Mouse (Mus musculus) stomach, embryonic 14.5 days (tissue): ENCODE results near the gene 4930522H14Rik. TPM values are rescaled to one million over a fixed set of nuclear protein-coding genes. Genes with fewer than 3 reads are reported as not detected.

Experiments
- ATAC-seq: fragments of 200-750 bp; cut with Nextera tagmentation; 2 replicates; pipeline ENCODE4 v1.8.0; 2017; ENCODE audit warnings: low read depth, moderate TSS enrichment; ENCODE audit not compliant: insufficient number of reproducible peaks, insufficient read depth, low FRiP score
- H3K27ac ChIP-seq: fragments of 300-500 bp; sonication (generic); 2 replicates; pipeline ENCODE4 v1.5.1; 2014; ENCODE audit warnings: mild to moderate bottlenecking, low read length, moderate library complexity, mixed read lengths
- H3K27me3 ChIP-seq: fragments of 300-500 bp; sonication (generic); 2 replicates; pipeline ENCODE4 v1.6.1; 2014; ENCODE audit warnings: low read length, control low read depth, mixed read lengths; ENCODE audit not compliant: control insufficient read depth, insufficient read depth
- H3K36me3 ChIP-seq: fragments of 300-500 bp; sonication (generic); 2 replicates; pipeline ENCODE4 v1.6.1; 2014; ENCODE audit warnings: mild to moderate bottlenecking, control low read depth, low read length, moderate library complexity, mixed read lengths; ENCODE audit not compliant: control insufficient read depth, insufficient read depth
- H3K4me1 ChIP-seq: fragments of 300-500 bp; sonication (generic); 2 replicates; pipeline ENCODE4 v1.6.1; 2014; ENCODE audit warnings: low read length, control low read depth, mixed read lengths; ENCODE audit not compliant: control insufficient read depth, insufficient read depth
- H3K4me2 ChIP-seq: fragments of 300-500 bp; sonication (generic); replicated peaks from 2 replicates; pipeline ENCODE4 v1.6.1; 2014; ENCODE audit warnings: low read depth, low read length, control low read depth
- H3K4me3 ChIP-seq: fragments of 300-500 bp; sonication (generic); 2 replicates; pipeline ENCODE4 v1.5.1; 2014; ENCODE audit warnings: low read depth, low read length, control low read depth
- H3K9ac ChIP-seq: fragments of 300-500 bp; sonication (generic); replicated peaks from 2 replicates; pipeline ENCODE4 v1.6.1; 2014; ENCODE audit warnings: low read depth, mild to moderate bottlenecking, control low read depth, low read length, moderate library complexity, mixed read lengths
- H3K9me3 ChIP-seq: fragments of 300-500 bp; sonication (generic); 2 replicates; pipeline ENCODE4 v1.6.1; 2016; ENCODE audit warnings: low read depth, low read length, control low read depth; ENCODE audit not compliant: control insufficient read depth
- WGBS: fragments of 180-500 bp; shearing (Covaris S2); extraction: QIAGEN DNeasy Blood & Tissue Kit; methylation state at CpG from one replicate; pipeline ENCODE4 v1.1.7; 2014; 5-methylcytosine and 5-hydroxymethylcytosine counted together
- polyA plus RNA-seq: library from polyadenylated mRNA; unstranded; fragments of >200 nt; fragmentation: Nextera tagmentation; extraction: Ambion mirVana; gene quantifications from 2 replicates; pipeline ENCODE4 v1.2.1, GENCODE M21; 2014

Gene 4930522H14Rik
- not detected in 2 replicates for polyA plus RNA-seq

- Histone ChIP-seq H3K4me2 (no peak within 1 kb of the TSS), H3K4me3 (no peak within 1 kb of the TSS), H3K9ac (no peak within 1 kb of the TSS), H3K27ac (no peak within 1 kb of the TSS), H3K9me3 (no peaks in the 10 kb centered on the region), H3K36me3 (no peaks in the 10 kb centered on the region), H3K4me1 (no peaks in the 10 kb centered on the region), H3K27me3 (no peaks in the 10 kb centered on the region)
- WGBS: 89% methylated on average over 2 of the region's 2 CpGs
- ATAC-seq: no peak
These were observed at the start of gene 4930522H14Rik for GRCm38 (mm10) chr4:109531111-109531510. 4930522H14Rik (minus strand) TSS chr4:109531297.

GRCm38 (mm10) chr4:109578356-109578755 is 47.3 kb upstream of the 4930522H14Rik start:
- no peaks in the 10 kb centered on the region for H3K9me3 ChIP-seq
- H3K27ac ChIP-seq: no peak overlapping the region
- H3K4me1 ChIP-seq: no peaks in the 10 kb centered on the region
- H3K27me3 ChIP-seq: no peaks in the 10 kb centered on the region
- no peak overlapping the region for H3K4me2 ChIP-seq
- WGBS: 78% methylated on average over 3 of the region's 3 CpGs
- no peak for ATAC-seq
- H3K9ac ChIP-seq: no peak overlapping the region
- no peak overlapping the region for H3K4me3 ChIP-seq
- H3K36me3 ChIP-seq: no peaks in the 10 kb centered on the region

GRCm38 (mm10) chr4:109576933-109577332 is 45.8 kb upstream of the 4930522H14Rik start:
- no peak overlapping the region for H3K4me2 ChIP-seq
- H3K4me3 ChIP-seq: no peak overlapping the region
- H3K36me3 ChIP-seq: no peaks in the 10 kb centered on the region
- ATAC-seq: no peak
- H3K9me3 ChIP-seq: no peaks in the 10 kb centered on the region
- H3K27ac ChIP-seq: no peak overlapping the region
- no peaks in the 10 kb centered on the region for H3K4me1 ChIP-seq
- no peak overlapping the region for H3K9ac ChIP-seq
- WGBS: 71% methylated on average over 5 of the region's 5 CpGs
- H3K27me3 ChIP-seq: no peaks in the 10 kb centered on the region

- WGBS: 66% methylated on average over 9 of the region's 9 CpGs
These were observed 43.7 kb upstream of the 4930522H14Rik start for GRCm38 (mm10) chr4:109574845-109575244.

GRCm38 (mm10) chr4:109574331-109574730 is 43.2 kb upstream of the 4930522H14Rik start:
- Histone ChIP-seq H3K27ac (no peak overlapping the region), H3K4me1 (no peaks in the 10 kb centered on the region), H3K36me3 (no peaks in the 10 kb centered on the region), H3K9ac (no peak overlapping the region), H3K4me3 (no peak overlapping the region), H3K27me3 (no peaks in the 10 kb centered on the region), H3K4me2 (no peak overlapping the region), H3K9me3 (no peaks in the 10 kb centered on the region)
- WGBS: 43% methylated on average over 8 of the region's 8 CpGs
- no peak for ATAC-seq

More at GRCm38 (mm10) chr4:109574845-109575244, 43.7 kb upstream of the 4930522H14Rik start:
- Histone ChIP-seq H3K4me3 (no peak overlapping the region), H3K9ac (no peak overlapping the region), H3K27ac (no peak overlapping the region), H3K9me3 (no peaks in the 10 kb centered on the region), H3K4me1 (no peaks in the 10 kb centered on the region), H3K4me2 (no peak overlapping the region), H3K36me3 (no peaks in the 10 kb centered on the region), H3K27me3 (no peaks in the 10 kb centered on the region)
- ATAC-seq: no peak

GRCm38 (mm10) chr4:109572632-109573031 is 41.5 kb upstream of the 4930522H14Rik start:
- Histone ChIP-seq H3K27ac (no peak overlapping the region), H3K4me3 (no peak overlapping the region), H3K27me3 (no peaks in the 10 kb centered on the region), H3K4me2 (no peak overlapping the region), H3K9ac (no peak overlapping the region), H3K9me3 (no peaks in the 10 kb centered on the region), H3K4me1 (no peaks in the 10 kb centered on the region), H3K36me3 (no peaks in the 10 kb centered on the region)
- no peak for ATAC-seq
- WGBS: 82% methylated on average over 1 of the region's 1 CpGs

- H3K9me3 ChIP-seq: no peaks in the 10 kb centered on the region
- no peaks in the 10 kb centered on the region for H3K27me3 ChIP-seq
- H3K9ac ChIP-seq: no peak overlapping the region
- no peak overlapping the region for H3K27ac ChIP-seq
- no peak overlapping the region for H3K4me2 ChIP-seq
- H3K36me3 ChIP-seq: no peaks in the 10 kb centered on the region
- no peak overlapping the region for H3K4me3 ChIP-seq
- H3K4me1 ChIP-seq: no peaks in the 10 kb centered on the region
- ATAC-seq: no peak
- WGBS: 85% methylated on average over 9 of the region's 9 CpGs
These were observed 38.3 kb upstream of the 4930522H14Rik start for GRCm38 (mm10) chr4:109569421-109569820.

GRCm38 (mm10) chr4:109568959-109569358 is 37.9 kb upstream of the 4930522H14Rik start:
- H3K9ac ChIP-seq: no peak overlapping the region
- no peaks in the 10 kb centered on the region for H3K9me3 ChIP-seq
- no peak overlapping the region for H3K4me2 ChIP-seq
- no peak overlapping the region for H3K27ac ChIP-seq
- H3K36me3 ChIP-seq: no peaks in the 10 kb centered on the region
- WGBS: 82% methylated on average over 10 of the region's 10 CpGs
- H3K4me1 ChIP-seq: no peaks in the 10 kb centered on the region
- H3K27me3 ChIP-seq: no peaks in the 10 kb centered on the region
- no peak overlapping the region for H3K4me3 ChIP-seq
- no peak for ATAC-seq

- no peak for ATAC-seq
- 88% methylated on average over 6 of the region's 6 CpGs for WGBS
- Histone ChIP-seq H3K9me3 (no peaks in the 10 kb centered on the region), H3K27ac (no peak overlapping the region), H3K4me1 (no peaks in the 10 kb centered on the region), H3K4me2 (no peak overlapping the region), H3K27me3 (no peaks in the 10 kb centered on the region), H3K4me3 (no peak overlapping the region), H3K36me3 (no peaks in the 10 kb centered on the region), H3K9ac (no peak overlapping the region)
These were observed 33.6 kb upstream of the 4930522H14Rik start for GRCm38 (mm10) chr4:109564711-109565110.
